Mouse (Mus musculus): ENCODE data around the gene Sec61a1. TPM values are rescaled to one million over a fixed set of nuclear protein-coding genes. Genes with fewer than 3 reads are reported as not detected.

Gene Sec61a1
- total and polyA plus RNA-seq, 3 experiments: 139 to 276 (median 237) TPM

- Histone ChIP-seq H3K27ac (ENCODE audit: insufficient read depth, low read depth) (no peak overlapping the region), H3K27me3 (replicated peaks) (no peaks in the 10 kb centered on the region), H3K4me2 (ENCODE audit: insufficient read depth, low read depth, poor library complexity, severe bottlenecking) (no peak overlapping the region), H3K9ac (ENCODE audit: insufficient read depth, low read depth) (no peak overlapping the region), H3K36me3 (replicated peaks in 1 of 2; ENCODE audit: control insufficient read depth in 1 of 2, insufficient read depth in 1 of 2, low read length in 1 of 2) (peaks cover 62 to 76% of the 10 kb centered on the region in 2 experiments), H3K4me1 (ENCODE audit: control insufficient read depth in 1 of 2, insufficient read depth in 2 of 2) (peaks cover 10 to 26% of the 10 kb centered on the region in 2 experiments), H3K9me3 (replicated peaks; ENCODE audit: low read length) (no peaks in the 10 kb centered on the region), H3K79me2 (replicated peaks; ENCODE audit: control insufficient read depth, extremely low read depth, insufficient read depth, poor library complexity, severe bottlenecking) (peaks cover 75% of the 10 kb centered on the region), H3K4me3 (replicated peaks in 1 of 3; ENCODE audit: low read depth in 2 of 3, low read length in 2 of 3, poor library complexity in 1 of 3) (no peak overlapping the region)
- in situ Hi-C loops (cut with MboI; ENCODE audit: low pct_ligation_motif_present, low pct_unique_long_range_greater_than_20kb, low sequenced_read_pairs): no loop called here
- TF ChIP-seq POLR2A (IDR thresholded peaks at IDR 0.05; ENCODE audit: low read depth, low read length): no peak
- TF ChIP-seq MAX (IDR thresholded peaks at IDR 0.05; ENCODE audit: low read length): no peak
- no peak for TF ChIP-seq MEF2A (IDR thresholded peaks at IDR 0.05; ENCODE audit: borderline replicate concordance, low read depth, low read length)
- TF ChIP-seq RCOR1 (conservative IDR thresholded peaks at IDR 0.05; ENCODE audit: low read depth, low read length): no peak
- no peak for TF ChIP-seq ZNF384 (IDR thresholded peaks at IDR 0.05; ENCODE audit: low read depth, low read length)
- DNase-seq (ENCODE audit: extremely low read depth): no peak
- dilution Hi-C loops (cut with MboI; ENCODE audit: extremely low pct_ligation_motif_present, extremely low pct_unique_long_range_greater_than_20kb, low sequenced_read_pairs): no loop called here
Observed at GRCm38 (mm10) chr6:88514546-88514945, 4.2 kb downstream of the Sec61a1 start.

- in situ Hi-C loops (cut with MboI; ENCODE audit: low pct_ligation_motif_present, low pct_unique_long_range_greater_than_20kb, low sequenced_read_pairs): no loop called here
- H3K4me3 ChIP-seq (replicated peaks in 1 of 3; ENCODE audit: low read depth in 2 of 3, low read length in 2 of 3, poor library complexity in 1 of 3): no peak overlapping the region
- H3K27me3 ChIP-seq (replicated peaks): no peaks in the 10 kb centered on the region
- DNase-seq (ENCODE audit: extremely low read depth): no peak
- TF ChIP-seq CHD1 (IDR thresholded peaks at IDR 0.05; ENCODE audit: low read depth, low read length) (no peak), NELFE (IDR thresholded peaks at IDR 0.05; ENCODE audit: low read depth, low read length) (no peak), POLR2A (IDR thresholded peaks at IDR 0.05; ENCODE audit: low read depth, low read length) (no peak), USF2 (conservative IDR thresholded peaks at IDR 0.05; ENCODE audit: low read depth, low read length) (no peak), ELF1 (IDR thresholded peaks at IDR 0.05; ENCODE audit: low read depth, low read length) (no peak), JUND (conservative IDR thresholded peaks at IDR 0.05; ENCODE audit: low read depth, low read length) (no peak), MAFK (IDR thresholded peaks at IDR 0.05; ENCODE audit: insufficient replicate concordance, low read length) (no peak), SMC3 (IDR thresholded peaks at IDR 0.05; ENCODE audit: low read depth, low read length) (no peak), TCF12 (IDR thresholded peaks at IDR 0.05; ENCODE audit: low read depth, low read length) (no peak), E2F4 (IDR thresholded peaks at IDR 0.05; ENCODE audit: insufficient replicate concordance, low read depth, low read length) (no peak), MYC (IDR thresholded peaks at IDR 0.05; ENCODE audit: low read depth, low read length) (no peak), GABPA (IDR thresholded peaks at IDR 0.05; ENCODE audit: insufficient replicate concordance, low read depth, low read length) (no peak), TBP (conservative IDR thresholded peaks at IDR 0.05; ENCODE audit: low read depth, low read length) (no peak), CTCF (conservative IDR thresholded peaks at IDR 0.05 in 1 of 2, IDR thresholded peaks at IDR 0.05 in 1 of 2; ENCODE audit: low read depth in 2 of 2, low read length in 2 of 2) (no peak), PAX5 (IDR thresholded peaks at IDR 0.05; ENCODE audit: low read length) (no peak)
- dilution Hi-C loops (cut with MboI; ENCODE audit: extremely low pct_ligation_motif_present, extremely low pct_unique_long_range_greater_than_20kb, low sequenced_read_pairs): no loop called here
- no peaks in the 10 kb centered on the region for H3K9me3 ChIP-seq (replicated peaks; ENCODE audit: low read length)
- peaks cover 75% of the 10 kb centered on the region for H3K79me2 ChIP-seq (replicated peaks; ENCODE audit: control insufficient read depth, extremely low read depth, insufficient read depth, poor library complexity, severe bottlenecking)
- H3K27ac ChIP-seq (ENCODE audit: insufficient read depth, low read depth): no peak overlapping the region
- peaks cover 65 to 80% of the 10 kb centered on the region in 2 experiments for H3K36me3 ChIP-seq (replicated peaks in 1 of 2; ENCODE audit: control insufficient read depth in 1 of 2, insufficient read depth in 1 of 2, low read length in 1 of 2)
- H3K9ac ChIP-seq (ENCODE audit: insufficient read depth, low read depth): no peak overlapping the region
- peaks cover 10 to 24% of the 10 kb centered on the region in 2 experiments for H3K4me1 ChIP-seq (ENCODE audit: control insufficient read depth in 1 of 2, insufficient read depth in 2 of 2)
- H3K4me2 ChIP-seq (ENCODE audit: insufficient read depth, low read depth, poor library complexity, severe bottlenecking): no peak overlapping the region
Observed at GRCm38 (mm10) chr6:88513984-88514383, 4.7 kb downstream of the Sec61a1 start.
